Mouse (Mus musculus) retina, postnatal 7 days (tissue): ENCODE measurements around the gene Rab6a.

Experiments
- DNase-seq: peaks from one replicate; pipeline ENCODE4 v3.0.0-alpha.2; 2012; ENCODE audit warnings: low read depth, low spot score

Gene Rab6a

GRCm38 (mm10) chr7:100622277-100622676 is 15.1 kb downstream of the Rab6a start:
- DNase-seq = no peak

- no peak for DNase-seq
These were observed 17.3 kb downstream of the Rab6a start for GRCm38 (mm10) chr7:100624538-100624937.

- peak; percentile 38 for DNase-seq
These were observed 30.4 kb downstream of the Rab6a start for GRCm38 (mm10) chr7:100637657-100638056.

- no peak for DNase-seq
These were observed 35.2 kb downstream of the Rab6a start for GRCm38 (mm10) chr7:100642413-100642812.

- peak; percentile 79 for DNase-seq
These were observed 37.9 kb downstream of the Rab6a start for GRCm38 (mm10) chr7:100645147-100645546.

- no peak for DNase-seq
These were observed 41.9 kb downstream of the Rab6a start for GRCm38 (mm10) chr7:100649095-100649494.

- no peak for DNase-seq
These were observed 42.6 kb downstream of the Rab6a start for GRCm38 (mm10) chr7:100649826-100650225.

- DNase-seq = no peak
These were observed 43.2 kb downstream of the Rab6a start for GRCm38 (mm10) chr7:100650421-100650820.

- DNase-seq = no peak
These were observed 43.8 kb downstream of the Rab6a start for GRCm38 (mm10) chr7:100651011-100651410.

GRCm38 (mm10) chr7:100653480-100654266 is 46.5 kb downstream of the Rab6a start:
- no peak for DNase-seq

- no peak for DNase-seq
These were observed 47.2 kb downstream of the Rab6a start for GRCm38 (mm10) chr7:100654441-100654840.

GRCm38 (mm10) chr7:100656739-100657138 is 49.5 kb downstream of the Rab6a start:
- DNase-seq = no peak

- DNase-seq = no peak
These were observed 50.9 kb downstream of the Rab6a start for GRCm38 (mm10) chr7:100658093-100658578.

GRCm38 (mm10) chr7:100661264-100661663 is 54.1 kb downstream of the Rab6a start:
- DNase-seq = no peak

GRCm38 (mm10) chr7:100662231-100662630 is 55.0 kb downstream of the Rab6a start, which contains the start of gene Plekhb1:
TSS of gene Plekhb1 (minus strand) at chr7:100662414.
- peak; percentile 84 for DNase-seq

- DNase-seq = peak; percentile 93
These were observed 56.0 kb downstream of the Rab6a start for GRCm38 (mm10) chr7:100663190-100663589.

GRCm38 (mm10) chr7:100663729-100664304 is 56.6 kb downstream of the Rab6a start:
- DNase-seq = no peak

- no peak for DNase-seq
These were observed 63.4 kb downstream of the Rab6a start for GRCm38 (mm10) chr7:100670646-100671045.

GRCm38 (mm10) chr7:100673452-100673851 is 66.2 kb downstream of the Rab6a start:
- DNase-seq = no peak

- DNase-seq = no peak
These were observed 67.7 kb downstream of the Rab6a start for GRCm38 (mm10) chr7:100674941-100675340.

GRCm38 (mm10) chr7:100678052-100678451 is 70.8 kb downstream of the Rab6a start:
- no peak for DNase-seq

- DNase-seq = no peak
These were observed 72.0 kb downstream of the Rab6a start for GRCm38 (mm10) chr7:100678948-100679880.
